Mouse (Mus musculus) heart, postnatal 0 days (tissue): Measurements from ENCODE around the gene Acot13.

Source experiments
- CTCF ChIP-seq: IDR thresholded peaks from 2 replicates; pipeline ENCODE4 v1.5.1; 2016; ENCODE audit warnings: antibody characterized with exemption, control low read depth, low read depth
- EP300 ChIP-seq: IDR thresholded peaks from 2 replicates; pipeline ENCODE4 v1.6.1; 2016; ENCODE audit warnings: antibody characterized with exemption, low read depth

DNA sequence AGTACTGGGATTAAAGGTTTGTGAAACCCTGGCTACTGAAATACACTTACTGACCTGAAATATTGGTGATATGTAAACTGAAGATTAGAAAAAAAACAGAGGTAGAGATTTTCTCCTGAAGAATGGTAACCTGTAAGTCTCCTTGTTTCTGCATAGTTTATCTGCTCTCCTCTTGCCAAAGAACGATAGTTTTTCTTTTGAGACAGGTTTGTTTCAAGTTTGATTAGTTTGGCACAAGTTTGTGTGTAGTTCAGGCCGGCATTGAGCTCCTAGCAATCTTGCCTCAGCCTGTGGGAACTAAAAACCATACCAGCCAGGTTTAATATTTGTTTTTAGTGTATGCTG, 1.4 kb upstream of the Acot13 start:
- TF ChIP-seq CTCF (no peak), EP300 (no peak)
